Mouse (Mus musculus) thymus, postnatal 14 days (tissue): ENCODE measurements around the gene Gpatch2.

ENCODE experiments used
- DNase-seq: peaks from one replicate; pipeline ENCODE4 v3.0.0; 2021

The Gpatch2 gene

DNA sequence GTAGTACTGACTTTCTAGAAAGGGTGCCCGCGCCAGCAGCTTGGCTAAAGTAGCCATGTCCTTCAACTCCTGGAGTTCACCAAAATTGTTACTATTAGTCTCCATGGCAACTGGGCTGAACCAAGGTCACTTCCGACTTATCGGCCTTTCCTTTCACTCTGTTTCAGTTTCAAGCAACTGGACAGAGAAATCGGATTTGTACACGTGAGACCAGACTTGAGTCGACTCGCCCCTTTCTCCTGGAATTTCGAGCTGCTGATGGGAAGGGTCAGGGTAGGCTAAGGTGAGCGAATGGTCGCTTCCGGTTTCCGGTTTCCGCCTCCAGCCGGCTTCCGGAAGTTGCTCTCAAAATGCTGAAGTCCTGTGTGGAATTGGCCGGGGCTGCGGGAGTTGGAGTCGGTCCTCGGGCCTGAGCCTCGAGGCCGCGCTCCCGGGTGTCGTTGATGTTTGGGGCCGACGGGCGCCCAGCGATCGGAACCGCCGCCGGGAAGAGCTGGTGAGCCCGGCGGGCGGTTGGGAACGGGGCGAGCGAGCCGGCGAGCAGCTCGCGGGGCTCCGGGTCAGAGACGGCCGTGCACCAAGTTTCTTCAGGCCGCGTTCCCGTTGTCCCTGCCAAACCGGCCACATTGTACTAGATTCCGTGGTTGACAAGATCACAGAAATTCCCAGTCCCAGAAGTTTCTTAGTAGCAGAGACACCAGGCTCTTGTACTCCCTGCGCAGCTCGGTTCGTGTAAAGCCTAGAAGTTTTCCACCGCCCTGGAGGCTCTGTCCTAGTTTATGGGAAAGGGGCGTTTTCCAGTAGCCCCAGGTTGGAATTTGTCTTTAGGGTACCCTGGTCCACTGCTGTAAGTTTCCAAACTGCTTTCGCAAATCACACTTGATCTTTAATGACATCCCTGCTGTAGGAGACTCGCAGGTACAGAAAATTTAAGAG, at the start of gene Gpatch2, which contains the start of gene Spata17:
Gene Gpatch2, plus strand, starts transcription at position 328 of the 936 bp plus-strand sequence.
Gene Spata17, minus strand, starts transcription at position 285 of the 936 bp plus-strand sequence.
- DNase-seq = peak; percentile 71

DNA sequence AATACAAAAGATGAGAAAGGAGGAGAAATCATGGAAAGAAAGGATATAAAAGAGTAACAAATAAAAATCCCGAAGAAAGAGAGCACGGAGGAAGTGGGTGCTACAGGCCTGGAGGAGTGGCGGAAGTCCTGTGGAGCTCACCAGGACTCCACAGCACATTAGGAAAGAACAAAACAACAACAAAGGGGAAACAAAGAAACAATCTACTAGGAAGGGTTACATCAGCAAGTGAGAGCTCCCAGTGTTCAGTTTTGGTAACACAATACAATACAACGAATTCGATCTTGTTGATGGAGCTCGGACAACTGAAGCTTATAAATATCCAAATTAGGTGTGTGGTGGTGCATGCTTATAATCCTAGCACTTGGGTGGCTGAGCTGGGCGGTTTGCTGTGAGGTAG, 45.7 kb upstream of the Gpatch2 start:
- DNase-seq = no peak

DNA sequence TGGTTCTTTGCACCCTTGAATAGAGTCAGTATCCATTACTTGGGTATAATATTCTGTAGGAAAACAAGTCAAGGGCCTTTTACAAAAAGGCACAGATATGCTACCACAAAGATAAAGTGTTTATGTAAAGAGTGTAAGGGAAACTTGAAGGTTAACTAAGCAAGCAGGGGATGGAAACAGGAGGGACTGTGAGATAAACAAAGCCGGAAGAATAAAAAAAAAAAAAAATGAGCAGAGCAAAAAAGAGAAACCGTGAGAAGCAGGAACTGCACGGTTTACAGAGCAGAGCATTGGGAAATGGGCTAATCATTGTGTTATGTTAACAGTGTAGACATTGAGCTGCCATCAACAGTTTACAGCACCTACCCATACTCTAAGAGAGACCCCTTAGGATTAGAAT, 44.9 kb upstream of the Gpatch2 start:
- no peak for DNase-seq

GRCm38 (mm10) chr1:187175991-187176390, 39.3 kb upstream of the Gpatch2 start:
- DNase-seq = no peak

- no peak for DNase-seq
These were observed 36.8 kb upstream of the Gpatch2 start for GRCm38 (mm10) chr1:187178546-187178945.

- DNase-seq = no peak
These were observed 9.8 kb upstream of the Gpatch2 start for GRCm38 (mm10) chr1:187205506-187205905.

DNA sequence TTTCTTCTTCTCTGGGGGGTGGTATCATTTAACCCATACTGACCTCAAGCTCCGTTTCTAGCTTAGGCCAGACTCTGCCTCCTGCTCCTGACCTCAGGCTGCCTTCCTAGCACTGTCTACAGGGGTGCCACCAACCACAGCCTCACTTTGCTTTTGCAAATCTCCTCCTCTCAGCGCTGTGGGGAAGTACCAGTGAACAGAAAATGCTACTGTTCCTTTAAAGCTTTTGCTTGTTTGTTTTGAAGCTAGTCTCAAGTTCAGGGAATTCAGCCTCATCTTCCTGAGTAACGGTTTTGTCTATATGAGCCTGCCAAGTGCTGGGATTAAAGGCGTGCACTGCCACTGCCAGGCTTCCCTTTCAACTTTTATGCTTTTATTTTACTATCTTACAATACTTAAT, 5.8 kb upstream of the Gpatch2 start:
- DNase-seq = no peak

GRCm38 (mm10) chr1:187210736-187211135, 4.6 kb upstream of the Gpatch2 start:
- no peak for DNase-seq

DNA sequence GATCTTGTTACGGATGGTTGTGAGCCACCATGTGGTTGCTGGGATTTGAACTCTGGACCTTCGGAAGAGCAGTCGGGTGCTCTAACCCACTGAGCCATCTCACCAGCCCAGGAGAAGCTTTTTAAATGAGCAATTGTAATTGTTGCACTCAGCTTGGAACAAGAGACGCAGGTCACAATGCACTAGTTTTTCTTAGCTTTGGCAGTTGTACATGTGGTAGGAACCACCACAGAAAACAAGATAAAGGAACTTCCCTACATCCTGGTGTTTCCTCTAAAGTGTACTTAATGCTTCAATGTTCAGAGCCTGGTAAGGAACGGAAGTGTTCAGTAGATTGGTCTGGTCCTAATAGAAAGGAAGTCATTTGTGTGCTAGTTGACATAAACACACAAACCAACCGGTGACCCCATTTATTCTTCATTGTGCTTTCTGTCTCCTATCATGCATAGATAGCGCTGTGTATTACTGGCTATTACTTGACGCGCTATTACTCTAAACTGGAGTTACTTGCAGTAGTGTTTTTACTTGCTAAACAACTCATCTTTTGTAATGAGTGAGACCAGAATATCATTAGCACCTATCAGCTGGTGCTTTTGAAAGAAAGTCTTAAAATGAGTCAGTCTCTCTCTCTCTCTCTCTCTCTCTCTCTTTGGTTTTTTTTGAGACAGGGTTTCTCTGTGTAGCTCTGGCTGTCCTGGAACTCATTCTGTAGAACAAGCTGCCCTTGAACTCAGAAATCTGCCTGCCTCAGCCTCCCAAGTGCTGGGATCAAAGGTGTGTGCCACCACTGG, 1.5 kb downstream of the Gpatch2 start:
- DNase-seq = no peak

DNA sequence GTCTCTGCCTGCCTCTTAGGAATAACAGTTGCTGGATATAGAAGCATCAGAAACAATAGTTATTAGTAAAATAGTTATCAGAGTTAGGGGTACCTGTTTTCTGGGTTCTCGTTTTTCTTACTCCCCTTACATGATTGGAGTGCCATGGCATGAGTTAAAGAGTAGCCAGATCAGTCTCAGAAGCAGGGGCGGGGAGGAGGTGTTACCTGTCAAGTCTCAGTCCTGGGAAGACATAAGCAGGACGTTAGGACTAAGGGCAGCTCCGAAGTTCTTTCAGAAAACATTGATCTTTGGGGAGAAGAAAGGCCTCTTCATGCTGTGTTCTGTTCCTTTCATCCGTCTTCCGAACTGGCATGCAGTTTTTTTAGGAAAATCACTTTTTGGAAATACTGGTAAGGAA, 5.4 kb downstream of the Gpatch2 start:
- no peak for DNase-seq

- DNase-seq = no peak
These were observed 11.2 kb downstream of the Gpatch2 start for GRCm38 (mm10) chr1:187226328-187227025.

DNA sequence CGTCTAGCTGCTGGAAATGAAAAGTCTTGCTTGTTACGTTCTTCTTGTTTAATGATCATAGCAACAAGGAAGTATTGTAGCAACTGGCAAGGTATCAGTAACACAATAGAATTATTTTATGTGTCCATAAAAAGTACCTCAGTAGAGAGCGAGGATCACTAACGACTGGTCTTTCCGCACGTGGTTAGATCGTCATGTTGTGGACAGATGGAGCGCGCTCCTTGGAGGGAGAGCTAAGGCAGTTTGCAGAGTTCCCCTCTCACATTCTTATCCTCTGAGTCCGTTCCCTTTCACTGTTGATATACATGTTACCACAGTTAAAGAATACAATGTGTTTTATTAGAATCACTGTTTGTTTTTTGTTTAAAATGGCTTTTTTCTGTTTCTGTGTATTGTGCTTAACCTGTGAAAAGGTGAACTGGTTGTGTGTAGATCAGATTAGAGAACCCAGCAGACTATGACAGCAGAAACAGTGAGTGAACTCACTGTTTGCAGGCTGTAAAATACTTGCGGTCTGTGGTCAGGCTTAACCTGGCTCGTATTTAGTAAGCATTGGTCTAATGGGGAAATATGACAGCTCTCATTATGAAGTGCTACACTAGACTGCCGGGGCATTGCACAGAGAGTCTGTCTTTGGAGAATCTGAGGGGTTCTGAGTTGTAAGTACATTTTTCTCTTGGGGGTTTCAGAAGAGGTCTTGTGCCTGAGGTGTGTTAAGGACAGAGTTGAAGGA, 13.3 kb downstream of the Gpatch2 start:
- DNase-seq = no peak

GRCm38 (mm10) chr1:187230255-187230654, 14.9 kb downstream of the Gpatch2 start:
- no peak for DNase-seq

- DNase-seq = no peak
These were observed 17.1 kb downstream of the Gpatch2 start for GRCm38 (mm10) chr1:187232196-187232955.

GRCm38 (mm10) chr1:187232996-187233615, 17.8 kb downstream of the Gpatch2 start:
- no peak for DNase-seq

- DNase-seq = no peak
These were observed 19.9 kb downstream of the Gpatch2 start for GRCm38 (mm10) chr1:187235161-187235560.

GRCm38 (mm10) chr1:187236296-187236695, 21.0 kb downstream of the Gpatch2 start:
- DNase-seq = no peak

GRCm38 (mm10) chr1:187238061-187238460, 22.8 kb downstream of the Gpatch2 start:
- DNase-seq = no peak

GRCm38 (mm10) chr1:187240304-187240703, 25.0 kb downstream of the Gpatch2 start:
- DNase-seq = no peak

DNA sequence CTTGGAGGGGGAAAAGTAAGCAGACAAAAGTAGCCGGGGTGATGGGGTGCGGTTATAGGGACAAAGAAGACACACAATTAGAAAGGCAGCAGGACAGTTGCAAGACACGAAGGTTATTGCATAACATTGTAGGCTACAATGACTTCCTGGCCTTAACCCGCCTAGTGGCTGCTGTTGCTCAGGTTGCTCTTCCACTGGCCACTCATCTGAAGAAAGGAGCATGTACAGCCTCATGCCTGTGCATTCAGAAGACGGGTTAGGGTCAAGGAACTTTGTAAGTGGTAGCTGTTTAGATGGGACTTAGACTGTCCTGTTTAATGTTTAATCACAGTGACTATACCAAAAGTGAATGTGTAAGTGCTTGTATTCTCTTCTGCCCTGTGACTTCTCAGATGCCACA, 26.0 kb downstream of the Gpatch2 start:
- no peak for DNase-seq

DNA sequence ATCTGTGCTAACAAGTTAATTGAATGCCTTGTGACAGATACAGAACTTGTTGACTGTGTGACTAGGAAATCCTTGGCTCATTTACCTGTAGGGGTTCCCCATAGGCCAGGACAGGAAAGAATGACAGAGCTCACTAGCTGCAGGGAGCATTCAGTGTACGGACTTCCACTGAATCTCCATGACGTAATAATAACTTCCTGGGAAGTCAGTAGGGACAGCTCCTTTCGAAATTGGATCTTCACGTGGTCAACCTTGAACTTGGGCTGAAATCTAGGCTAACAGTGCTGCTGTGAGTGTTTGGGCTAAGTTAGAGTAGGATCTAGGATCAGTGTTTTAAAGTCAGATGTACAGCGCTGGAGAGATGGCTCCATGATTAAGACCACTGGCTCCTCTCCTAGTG, 29.4 kb downstream of the Gpatch2 start:
- no peak for DNase-seq
